Mouse (Mus musculus) G1E (cell line): Measurements from ENCODE around the gene Tmem229b. TPM values are rescaled to one million over a fixed set of nuclear protein-coding genes. Genes with fewer than 3 reads are reported as not detected.
A peak's percentile ranks its signal among the peaks of the same experiment; 100 is the strongest.

Experiments
- ATAC-seq: 2 replicates; pipeline ENCODE4 v1.8.0; 2016; ENCODE audit warnings: mild to moderate bottlenecking; ENCODE audit not compliant: insufficient number of reproducible peaks, poor library complexity, low FRiP score, severe bottlenecking; ENCODE audit errors: extremely low read depth
- DNase-seq: peaks from one replicate; pipeline ENCODE4 v3.0.0; 2012; ENCODE audit warnings: low spot score
- H3K27me3 ChIP-seq: 2 replicates; pipeline ENCODE4 v1.6.1; 2012; ENCODE audit warnings: mild to moderate bottlenecking, low read length, inconsistent platforms; ENCODE audit not compliant: insufficient read depth
- H3K36me3 ChIP-seq: replicated peaks from 2 replicates; pipeline ENCODE3; 2012; ENCODE audit warnings: mild to moderate bottlenecking, inconsistent platforms
- H3K4me1 ChIP-seq: 2 replicates; pipeline ENCODE4 v1.6.1; 2012; ENCODE audit warnings: low read depth, low read length, inconsistent platforms, mixed read lengths; ENCODE audit not compliant: insufficient read depth
- H3K4me3 ChIP-seq: 2 replicates; pipeline ENCODE4 v1.5.1; 2012; ENCODE audit warnings: low read depth, mild to moderate bottlenecking, inconsistent platforms, low read length, moderate library complexity, mixed read lengths
- H3K9me3 ChIP-seq: replicated peaks from 2 replicates; pipeline ENCODE4 v1.6.1; 2012; ENCODE audit warnings: inconsistent platforms
- CTCF ChIP-seq: IDR thresholded peaks from 2 replicates; pipeline ENCODE4 v1.5.1; 2012; ENCODE audit warnings: low read depth, low read length, inconsistent platforms, mixed read lengths
- GATA1 ChIP-seq: IDR thresholded peaks from 2 replicates; pipeline ENCODE4 v1.6.1; 2012; ENCODE audit warnings: borderline replicate concordance, low read length, inconsistent platforms, mixed read lengths
- GATA2 ChIP-seq: IDR thresholded peaks from 2 replicates; pipeline ENCODE4 v1.6.1; 2012; ENCODE audit warnings: low read depth, low read length, inconsistent platforms, borderline replicate concordance
- POLR2AphosphoS5 ChIP-seq: IDR thresholded peaks from 2 replicates; pipeline ENCODE4 v1.6.1; 2012; ENCODE audit warnings: low read depth, low read length, inconsistent platforms; ENCODE audit not compliant: insufficient replicate concordance
- TAL1 ChIP-seq: conservative IDR thresholded peaks from 2 replicates; pipeline ENCODE4 v1.6.1; 2012; ENCODE audit warnings: low read depth, low read length, inconsistent platforms, mixed read lengths
- polyA plus RNA-seq: library from polyadenylated mRNA; stranded (reverse); fragments of >175 nt; gene quantifications from 2 replicates; pipeline ENCODE4 v1.2.3, GENCODE M21; 2012
- total RNA-seq, 2 experiments: library from RNA; stranded (forward) in 1 of 2; stranded (reverse) in 1 of 2; fragments of 200-1000 nt in 1 of 2; fragments of >200 nt in 1 of 2; fragmentation: Nextera tagmentation in 1 of 2; gene quantifications; 2 replicates each; pipeline ENCODE4 v1.2.3; 2014 to 2017

Tmem229b gene
- total and polyA plus RNA-seq, 3 experiments, result 9.4 to 34.8 (median 12.4) TPM

GRCm38 (mm10) chr12:78981131-78981530 is 26.3 kb downstream of the Tmem229b start:
- Histone ChIP-seq H3K36me3 (peaks cover 18% of the 10 kb centered on the region), H3K27me3 (peaks cover 9% of the 10 kb centered on the region), H3K9me3 (no peaks in the 10 kb centered on the region), H3K4me3 (peak overlapping the region; percentile 70), H3K4me1 (peaks cover 37% of the 10 kb centered on the region)
- ATAC-seq, result no peak
- TF ChIP-seq POLR2AphosphoS5, result no peak
- no peak for TF ChIP-seq GATA1
- no peak for TF ChIP-seq CTCF
- no peak for TF ChIP-seq GATA2
- no peak for TF ChIP-seq TAL1
- no peak for DNase-seq

GRCm38 (mm10) chr12:78980683-78981091 is 26.7 kb downstream of the Tmem229b start:
- TF ChIP-seq CTCF (no peak), TAL1 (no peak), POLR2AphosphoS5 (no peak), GATA1 (no peak), GATA2 (no peak)
- peak; percentile 78 for DNase-seq
- peak overlapping the region; percentile 70 for H3K4me3 ChIP-seq
- no peaks in the 10 kb centered on the region for H3K9me3 ChIP-seq
- peaks cover 20% of the 10 kb centered on the region for H3K36me3 ChIP-seq
- ATAC-seq, result peak; percentile 95
- H3K27me3 ChIP-seq, result peaks cover 7% of the 10 kb centered on the region
- H3K4me1 ChIP-seq, result peaks cover 37% of the 10 kb centered on the region

DNA sequence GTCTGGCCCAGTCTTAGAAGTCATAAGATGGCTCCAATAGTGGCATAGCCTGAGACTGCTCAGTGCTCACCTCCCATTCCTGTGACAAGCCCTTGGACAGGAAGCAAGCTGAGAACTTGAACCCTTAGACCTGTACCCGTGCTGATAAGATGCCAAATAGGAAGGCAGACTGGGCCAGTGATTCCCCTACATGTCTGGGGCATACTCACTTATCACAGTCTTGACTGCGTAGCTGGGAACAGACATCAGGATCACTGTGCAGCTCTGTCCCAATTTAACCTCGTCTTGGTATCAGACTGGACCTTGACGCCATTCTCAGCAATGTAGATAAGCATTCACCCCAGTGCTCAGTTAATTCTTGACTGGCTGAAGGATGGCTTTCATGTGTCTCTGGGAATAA is 29.9 kb downstream of the Tmem229b start:
- no peak for DNase-seq
- no peak for TF ChIP-seq GATA2
- no peak for TF ChIP-seq CTCF
- no peak for TF ChIP-seq POLR2AphosphoS5
- no peak for TF ChIP-seq TAL1
- TF ChIP-seq GATA1, result no peak
- Histone ChIP-seq H3K27me3 (no peaks in the 10 kb centered on the region), H3K36me3 (peaks cover 50% of the 10 kb centered on the region), H3K4me1 (peaks cover 29% of the 10 kb centered on the region), H3K4me3 (no peak overlapping the region), H3K9me3 (no peaks in the 10 kb centered on the region)
- no peak for ATAC-seq

GRCm38 (mm10) chr12:78977078-78977477 is 30.3 kb downstream of the Tmem229b start:
- H3K4me1 ChIP-seq, result peaks cover 25% of the 10 kb centered on the region
- TF ChIP-seq GATA2, result no peak
- no peak for TF ChIP-seq POLR2AphosphoS5
- TF ChIP-seq TAL1, result no peak
- no peak for TF ChIP-seq GATA1
- no peak for TF ChIP-seq CTCF

DNA sequence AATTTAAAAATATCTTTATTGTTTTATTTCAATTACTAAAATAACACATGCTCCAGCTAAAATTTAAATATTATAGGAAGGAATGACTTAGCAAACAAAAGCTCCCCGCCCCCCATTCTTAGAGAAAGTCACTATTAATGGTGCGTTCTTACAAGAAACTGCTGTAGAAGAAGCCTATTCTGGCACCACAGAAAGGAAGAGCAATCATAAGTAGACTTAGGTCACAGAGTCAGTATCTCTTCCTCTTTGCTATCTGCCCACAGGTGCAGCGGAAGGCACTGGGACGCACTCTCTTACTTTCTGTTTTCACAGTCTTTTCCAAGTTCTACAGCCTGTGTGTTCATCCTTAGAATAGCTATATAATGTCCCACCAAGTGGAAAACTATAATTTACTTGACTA is 31.6 kb downstream of the Tmem229b start:
- DNase-seq (no peak), ATAC-seq (no peak)
- H3K36me3 ChIP-seq, result peaks cover 65% of the 10 kb centered on the region
- H3K27me3 ChIP-seq, result no peaks in the 10 kb centered on the region
- H3K4me3 ChIP-seq, result no peak overlapping the region
- peaks cover 19% of the 10 kb centered on the region for H3K4me1 ChIP-seq
- TF ChIP-seq POLR2AphosphoS5 (no peak), GATA2 (no peak), TAL1 (no peak), CTCF (no peak), GATA1 (no peak)
- H3K9me3 ChIP-seq, result no peaks in the 10 kb centered on the region

More at GRCm38 (mm10) chr12:78977078-78977477, 30.3 kb downstream of the Tmem229b start:
- Histone ChIP-seq H3K4me3 (no peak overlapping the region), H3K36me3 (peaks cover 54% of the 10 kb centered on the region), H3K9me3 (no peaks in the 10 kb centered on the region), H3K27me3 (no peaks in the 10 kb centered on the region)
- ATAC-seq (no peak), DNase-seq (no peak)

DNA sequence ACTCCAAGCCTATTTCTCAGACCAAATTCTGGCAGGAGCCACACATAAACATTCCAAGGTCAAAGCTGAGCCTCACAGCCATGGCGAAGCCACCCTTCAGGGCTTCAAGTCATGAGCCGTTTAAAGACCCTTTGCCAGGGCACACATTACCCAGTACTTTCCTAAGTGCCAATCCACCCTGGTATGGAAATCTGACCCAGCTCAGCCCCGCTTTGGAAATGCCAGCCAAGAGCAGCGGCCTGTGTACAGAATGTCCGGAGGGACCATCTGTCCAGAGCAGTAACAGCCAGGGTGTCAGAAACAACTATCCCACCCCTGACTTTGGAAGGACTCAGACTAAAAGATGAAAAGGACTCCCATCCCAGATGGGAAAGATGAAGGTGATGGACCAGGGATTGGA is 32.7 kb downstream of the Tmem229b start:
- no peak for TF ChIP-seq POLR2AphosphoS5
- TF ChIP-seq TAL1, result no peak
- no peak for TF ChIP-seq CTCF
- TF ChIP-seq GATA1, result no peak
- no peak for TF ChIP-seq GATA2
- H3K4me3 ChIP-seq, result no peak overlapping the region
- DNase-seq, result no peak
- no peaks in the 10 kb centered on the region for H3K27me3 ChIP-seq
- no peak for ATAC-seq
- H3K36me3 ChIP-seq, result peaks cover 74% of the 10 kb centered on the region
- H3K9me3 ChIP-seq, result no peaks in the 10 kb centered on the region
- H3K4me1 ChIP-seq, result peaks cover 10% of the 10 kb centered on the region; the same call in 1 of the 2 replicates

DNA sequence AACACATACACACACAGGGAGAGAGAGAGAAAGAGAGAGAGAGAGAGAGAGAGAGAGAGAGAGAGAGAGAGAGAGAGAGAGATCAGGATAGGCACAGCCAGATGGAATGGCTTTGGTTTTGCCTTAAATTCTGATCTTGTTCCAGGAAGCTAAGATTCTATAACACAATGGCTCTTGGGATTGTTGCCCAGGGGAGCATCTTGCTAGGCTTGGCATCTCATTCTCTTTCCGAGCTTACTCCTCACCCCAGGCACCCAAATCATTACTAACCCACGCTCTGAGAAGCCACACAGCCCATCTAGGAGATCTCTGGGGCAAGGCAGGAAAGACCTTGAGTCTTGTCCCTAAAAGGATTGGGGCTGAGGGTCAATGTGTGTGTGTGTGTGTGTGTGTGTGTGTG is 33.6 kb downstream of the Tmem229b start:
- no peak for TF ChIP-seq TAL1
- TF ChIP-seq POLR2AphosphoS5, result no peak
- no peak for TF ChIP-seq CTCF
- TF ChIP-seq GATA1, result no peak
- TF ChIP-seq GATA2, result no peak

More for the DNA sequence above, 33.6 kb downstream of the Tmem229b start:
- DNase-seq (no peak), ATAC-seq (no peak)
- Histone ChIP-seq H3K4me3 (no peak overlapping the region), H3K4me1 (peaks cover 10% of the 10 kb centered on the region; the same call in 1 of the 2 replicates), H3K9me3 (no peaks in the 10 kb centered on the region), H3K27me3 (peaks cover 5% of the 10 kb centered on the region; the same call in 1 of the 2 replicates), H3K36me3 (peaks cover 83% of the 10 kb centered on the region)
